Mouse (Mus musculus) megakaryocyte, embryonic 14.5 days (primary cell): ENCODE data around the gene Nrcam.

Experiments
- FLI1 ChIP-seq: IDR thresholded peaks from 2 replicates; pipeline ENCODE4 v1.6.1; 2012; ENCODE audit warnings: low read length, inconsistent platforms, mixed read lengths
- GATA1 ChIP-seq: IDR thresholded peaks from 3 replicates; pipeline ENCODE4 v1.6.1; 2012; ENCODE audit warnings: mixed read lengths, low read length, inconsistent platforms, borderline replicate concordance

- TF ChIP-seq GATA1 = no peak
- no peak for TF ChIP-seq FLI1
Observed at GRCm38 (mm10) chr12:44300793-44301192, 27.9 kb upstream of the Nrcam start.
